Mouse (Mus musculus): ENCODE measurements around the gene Gpr3. TPM values are rescaled to one million over a fixed set of nuclear protein-coding genes. Genes with fewer than 3 reads are reported as not detected.
A peak's percentile ranks its signal among the peaks of the same experiment; 100 is the strongest.

The Gpr3 gene
- polyA plus RNA-seq, 1 experiment from 2014 or later, result not detected

DNA sequence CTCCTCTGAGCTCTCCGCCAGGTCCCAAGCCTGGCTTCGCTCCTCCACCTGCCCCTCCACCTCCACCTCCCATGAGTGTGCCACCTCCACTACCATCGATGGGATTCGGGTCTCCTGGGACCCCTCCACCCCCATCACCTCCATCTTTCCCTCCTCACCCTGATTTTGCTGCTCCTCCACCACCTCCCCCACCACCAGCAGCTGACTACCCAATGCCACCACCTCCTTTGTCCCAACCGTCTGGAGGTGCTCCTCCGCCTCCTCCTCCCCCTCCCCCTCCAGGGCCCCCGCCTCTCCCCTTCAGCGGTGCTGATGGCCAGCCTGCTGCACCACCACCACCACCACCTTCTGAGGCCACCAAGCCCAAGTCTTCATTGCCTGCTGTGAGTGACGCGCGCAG is 17.9 kb downstream of the Gpr3 start:
- WGBS, result 84% methylated on average over 11 of the region's 11 CpGs
- ATAC-seq, result no peak
- TF ChIP-seq CTCF (IDR thresholded peaks at IDR 0.05; ENCODE audit: low read depth), result no peak
- Histone ChIP-seq H3K27me3 (replicated peaks; ENCODE audit: control insufficient read depth, insufficient read depth, low read length) (no peaks in the 10 kb centered on the region), H3K9me3 (ENCODE audit: control insufficient read depth) (no peaks in the 10 kb centered on the region), H3K36me3 (ENCODE audit: control insufficient read depth, insufficient read depth) (peaks cover 64% of the 10 kb centered on the region), H3K4me1 (replicated peaks; ENCODE audit: control insufficient read depth, insufficient read depth, low read length) (peaks cover 4% of the 10 kb centered on the region; the same call in 1 of the 2 replicates), H3K9ac (ENCODE audit: low read depth, low read length) (no peak overlapping the region), H3K4me2 (replicated peaks; ENCODE audit: low read depth) (no peak overlapping the region), H3K27ac (ENCODE audit: low read depth, low read length) (peak overlapping the region; percentile 21; the same call in 1 of the 2 replicates), H3K4me3 (ENCODE audit: low read depth, low read length) (no peak overlapping the region)

DNA sequence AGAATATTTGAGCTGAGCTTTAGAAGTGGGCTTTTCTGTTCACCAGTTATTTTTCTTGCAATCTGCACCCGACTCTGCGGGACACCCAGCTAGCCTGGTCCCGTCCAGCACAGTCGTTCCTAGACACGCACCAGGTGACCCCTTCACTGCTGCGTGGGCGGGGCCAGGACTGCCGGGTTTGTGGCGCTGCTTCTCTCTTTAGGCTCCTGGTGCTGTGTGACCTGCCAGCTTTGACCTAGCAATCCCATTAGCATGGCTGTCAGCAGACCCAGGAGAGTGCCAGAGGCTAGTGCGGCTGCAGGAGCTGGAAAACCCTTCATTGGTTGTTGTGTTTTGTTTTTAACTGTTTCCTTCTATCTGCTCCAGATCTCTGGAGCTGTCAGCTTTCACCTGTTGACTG is 22.9 kb downstream of the Gpr3 start:
- Histone ChIP-seq H3K36me3 (ENCODE audit: control insufficient read depth, insufficient read depth) (peaks cover 90% of the 10 kb centered on the region), H3K4me3 (ENCODE audit: low read depth, low read length) (no peak overlapping the region)
- no peak for ATAC-seq

DNA sequence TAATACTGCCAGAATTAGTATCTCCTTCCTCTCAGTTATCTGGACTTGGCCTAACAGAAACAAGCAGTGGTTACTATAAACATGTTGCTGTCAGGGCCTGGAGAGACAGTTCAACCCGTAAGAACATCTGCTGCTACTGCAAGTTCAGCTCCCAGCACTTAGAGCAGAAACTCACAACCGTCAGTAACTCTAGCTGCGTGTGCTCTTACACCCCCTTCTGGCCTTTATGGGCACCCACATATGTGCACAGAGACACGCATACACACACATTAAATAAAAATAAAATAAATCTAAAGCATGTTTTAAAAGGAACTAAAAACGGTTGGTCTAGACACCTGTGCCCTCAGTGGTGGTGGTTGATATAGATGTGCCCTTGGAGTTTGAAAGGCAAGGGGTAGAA is 25.5 kb downstream of the Gpr3 start:
- Histone ChIP-seq H3K4me3 (ENCODE audit: low read depth, low read length) (no peak overlapping the region), H3K36me3 (ENCODE audit: control insufficient read depth, insufficient read depth) (peaks cover 64% of the 10 kb centered on the region), H3K27me3 (replicated peaks; ENCODE audit: control insufficient read depth, insufficient read depth, low read length) (no peaks in the 10 kb centered on the region), H3K9ac (ENCODE audit: low read depth, low read length) (no peak overlapping the region), H3K4me2 (replicated peaks; ENCODE audit: low read depth) (no peak overlapping the region), H3K9me3 (ENCODE audit: control insufficient read depth) (no peaks in the 10 kb centered on the region), H3K4me1 (replicated peaks; ENCODE audit: control insufficient read depth, insufficient read depth, low read length) (0 out of 2 replicates have a peak, but pooled peaks cover 6% of the 10 kb centered on the region), H3K27ac (ENCODE audit: low read depth, low read length) (no peak overlapping the region)
- ATAC-seq, result no peak
- TF ChIP-seq CTCF (IDR thresholded peaks at IDR 0.05; ENCODE audit: low read depth), result peak; percentile 57
- WGBS, result 90% methylated on average over 5 of the region's 5 CpGs

More for the DNA sequence above, 22.9 kb downstream of the Gpr3 start:
- H3K9ac ChIP-seq (ENCODE audit: low read depth, low read length), result no peak overlapping the region
- no peak for TF ChIP-seq CTCF (IDR thresholded peaks at IDR 0.05; ENCODE audit: low read depth)
- 72% methylated on average over 10 of the region's 10 CpGs for WGBS
- H3K27me3 ChIP-seq (replicated peaks; ENCODE audit: control insufficient read depth, insufficient read depth, low read length), result no peaks in the 10 kb centered on the region
- 0 out of 2 replicates have a peak, but pooled peaks cover 3% of the 10 kb centered on the region for H3K4me1 ChIP-seq (replicated peaks; ENCODE audit: control insufficient read depth, insufficient read depth, low read length)
- no peak overlapping the region for H3K27ac ChIP-seq (ENCODE audit: low read depth, low read length)
- H3K9me3 ChIP-seq (ENCODE audit: control insufficient read depth), result no peaks in the 10 kb centered on the region
- no peak overlapping the region for H3K4me2 ChIP-seq (replicated peaks; ENCODE audit: low read depth)

DNA sequence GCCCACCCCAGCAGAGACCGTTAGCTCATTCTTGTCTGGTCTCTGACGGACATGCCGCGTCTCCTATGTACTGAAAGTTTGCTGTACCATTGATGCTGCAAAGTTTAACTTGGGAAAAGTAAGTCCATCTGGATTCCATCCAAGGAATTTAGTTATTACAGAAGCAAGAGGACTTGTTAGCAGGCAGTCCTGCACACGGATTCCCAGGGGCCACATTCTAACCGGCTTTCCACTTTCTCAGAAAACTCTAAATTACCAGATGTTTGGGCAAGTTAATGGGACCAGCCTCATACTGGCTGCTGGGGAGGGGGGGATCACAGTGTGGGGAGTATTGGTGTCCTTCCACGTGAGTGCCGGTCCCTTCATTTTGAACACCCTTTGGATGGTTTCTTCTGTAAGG is 26.4 kb downstream of the Gpr3 start:
- Histone ChIP-seq H3K4me2 (replicated peaks; ENCODE audit: low read depth) (no peak overlapping the region), H3K27ac (ENCODE audit: low read depth, low read length) (peak overlapping the region; percentile 57; the same call in 1 of the 2 replicates), H3K36me3 (ENCODE audit: control insufficient read depth, insufficient read depth) (peaks cover 55% of the 10 kb centered on the region), H3K9ac (ENCODE audit: low read depth, low read length) (no peak overlapping the region), H3K4me3 (ENCODE audit: low read depth, low read length) (no peak overlapping the region), H3K9me3 (ENCODE audit: control insufficient read depth) (no peaks in the 10 kb centered on the region), H3K27me3 (replicated peaks; ENCODE audit: control insufficient read depth, insufficient read depth, low read length) (no peaks in the 10 kb centered on the region), H3K4me1 (replicated peaks; ENCODE audit: control insufficient read depth, insufficient read depth, low read length) (0 out of 2 replicates have a peak, but pooled peaks cover 6% of the 10 kb centered on the region)
- no peak for TF ChIP-seq CTCF (IDR thresholded peaks at IDR 0.05; ENCODE audit: low read depth)
- WGBS, result 68% methylated on average over 8 of the region's 8 CpGs
- ATAC-seq, result no peak

DNA sequence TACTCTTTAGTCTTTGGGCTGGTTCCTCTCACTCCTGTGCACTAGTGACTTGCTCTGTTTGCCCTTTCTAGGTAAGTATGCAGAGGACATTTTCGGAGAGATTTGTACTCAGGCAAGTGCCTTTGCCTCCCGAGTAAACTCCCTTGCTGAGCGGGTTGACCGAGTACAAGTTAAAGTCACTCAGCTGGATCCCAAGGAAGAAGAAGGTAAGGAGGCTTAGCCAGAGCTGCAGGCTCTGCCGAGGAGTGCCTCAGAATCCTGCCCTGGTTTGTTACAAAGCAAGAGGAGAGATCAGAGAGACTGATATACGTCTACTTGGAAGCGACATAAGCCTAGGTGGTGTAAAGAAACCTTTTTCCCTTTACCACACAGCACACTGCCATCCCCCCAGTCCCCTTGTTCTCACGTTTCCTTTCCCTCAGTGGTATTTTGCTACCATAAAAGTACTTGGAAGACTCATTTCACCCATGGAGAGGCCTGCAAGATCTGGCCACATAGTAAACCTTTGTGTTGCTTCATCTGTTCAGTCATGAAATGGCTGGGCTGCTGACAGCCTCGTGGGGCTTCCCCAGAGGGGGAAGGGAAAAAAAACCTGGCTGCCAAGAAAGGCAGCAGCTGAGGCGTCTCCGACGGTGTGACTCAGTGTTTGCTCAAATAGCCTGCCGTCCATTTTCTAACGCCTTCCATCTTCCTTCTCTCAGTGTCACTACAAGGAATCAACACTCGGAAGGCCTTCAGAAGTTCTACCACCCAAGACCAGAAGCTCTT is 27.3 kb downstream of the Gpr3 start:
- H3K9ac ChIP-seq (ENCODE audit: low read depth, low read length), result no peak overlapping the region
- no peak overlapping the region for H3K4me2 ChIP-seq (replicated peaks; ENCODE audit: low read depth)
- 28% methylated on average over 15 of the region's 15 CpGs for WGBS
- 0 out of 2 replicates have a peak, but pooled peaks cover 6% of the 10 kb centered on the region for H3K4me1 ChIP-seq (replicated peaks; ENCODE audit: control insufficient read depth, insufficient read depth, low read length)
- H3K27ac ChIP-seq (ENCODE audit: low read depth, low read length), result peak overlapping the region; percentile 57
- no peaks in the 10 kb centered on the region for H3K27me3 ChIP-seq (replicated peaks; ENCODE audit: control insufficient read depth, insufficient read depth, low read length)
- H3K9me3 ChIP-seq (ENCODE audit: control insufficient read depth), result no peaks in the 10 kb centered on the region
- ATAC-seq, result peak; percentile 65
- H3K4me3 ChIP-seq (ENCODE audit: low read depth, low read length), result no peak overlapping the region
- peaks cover 47% of the 10 kb centered on the region for H3K36me3 ChIP-seq (ENCODE audit: control insufficient read depth, insufficient read depth)
- TF ChIP-seq CTCF (IDR thresholded peaks at IDR 0.05; ENCODE audit: low read depth), result no peak

DNA sequence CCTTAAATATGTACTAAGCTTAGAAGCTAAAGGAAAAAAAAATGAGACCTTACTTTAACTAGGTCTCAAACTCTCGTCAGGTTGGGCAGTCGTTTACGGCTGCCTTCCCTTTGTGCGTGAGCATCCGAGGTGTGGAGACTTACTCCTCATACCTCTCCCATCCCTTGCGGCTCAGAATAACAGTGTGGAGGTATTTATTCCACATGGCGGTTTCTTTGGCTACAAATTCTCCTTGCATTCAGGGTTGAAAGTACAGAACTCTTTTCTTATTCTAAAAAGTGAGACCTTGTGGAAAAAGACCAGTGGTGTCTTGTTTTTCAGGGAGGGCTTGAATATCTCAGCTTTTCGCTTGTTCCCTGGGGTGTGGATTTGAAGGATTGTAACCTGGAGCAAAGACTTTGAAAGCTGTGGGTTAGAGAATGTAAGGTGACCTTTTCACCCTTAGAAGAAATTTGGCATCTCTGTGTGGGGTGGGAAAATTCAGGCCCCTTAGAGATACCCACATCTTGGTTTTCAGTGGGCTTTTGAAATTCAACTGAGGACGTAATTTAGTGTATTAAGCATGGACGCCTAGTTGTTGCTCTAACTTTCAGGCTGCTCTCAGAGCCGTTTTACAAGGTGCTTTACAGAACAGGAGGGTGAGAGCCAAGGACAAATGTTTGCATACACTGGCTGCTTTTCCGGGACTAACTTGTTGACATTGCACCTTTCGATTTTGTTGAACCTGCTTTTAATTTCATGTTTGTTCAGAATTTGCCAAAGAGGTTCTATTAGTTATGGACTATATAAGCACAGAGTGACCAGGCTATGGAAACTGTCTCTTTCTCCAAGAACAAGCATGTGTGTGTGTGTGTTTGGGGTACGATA is 28.1 kb downstream of the Gpr3 start:
- TF ChIP-seq CTCF (IDR thresholded peaks at IDR 0.05; ENCODE audit: low read depth), result no peak
- H3K4me1 ChIP-seq (replicated peaks; ENCODE audit: control insufficient read depth, insufficient read depth, low read length), result 0 out of 2 replicates have a peak, but pooled peaks cover 6% of the 10 kb centered on the region
- 59% methylated on average over 14 of the region's 14 CpGs for WGBS
- no peak overlapping the region for H3K4me3 ChIP-seq (ENCODE audit: low read depth, low read length)
- H3K9ac ChIP-seq (ENCODE audit: low read depth, low read length), result no peak overlapping the region
- no peaks in the 10 kb centered on the region for H3K27me3 ChIP-seq (replicated peaks; ENCODE audit: control insufficient read depth, insufficient read depth, low read length)
- H3K4me2 ChIP-seq (replicated peaks; ENCODE audit: low read depth), result no peak overlapping the region
- peaks cover 42% of the 10 kb centered on the region for H3K36me3 ChIP-seq (ENCODE audit: control insufficient read depth, insufficient read depth)
- H3K27ac ChIP-seq (ENCODE audit: low read depth, low read length), result peak overlapping the region; percentile 57
- ATAC-seq, result no peak
- H3K9me3 ChIP-seq (ENCODE audit: control insufficient read depth), result no peaks in the 10 kb centered on the region
